Mouse (Mus musculus) liver, embryonic 13.5 days (tissue): ENCODE measurements around the gene Cyfip2. TPM values are rescaled to one million over a fixed set of nuclear protein-coding genes. Genes with fewer than 3 reads are reported as not detected.

ENCODE experiments used
- ATAC-seq: fragments of 200-750 bp; cut with Nextera tagmentation; 2 replicates; pipeline ENCODE4 v1.8.0; 2017; ENCODE audit warnings: low read depth, mild to moderate bottlenecking, moderate number of reproducible peaks, moderate library complexity
- DNase-seq: peaks from one replicate; pipeline ENCODE4 v3.0.0; 2022
- H3K27ac ChIP-seq: fragments of 300-500 bp; sonication (generic); 2 replicates; pipeline ENCODE4 v1.5.1; 2015; ENCODE audit warnings: moderate library complexity, mild to moderate bottlenecking, inconsistent platforms
- H3K27me3 ChIP-seq: fragments of 300-500 bp; sonication (generic); 2 replicates; pipeline ENCODE4 v1.6.1; 2015; ENCODE audit warnings: mild to moderate bottlenecking, inconsistent platforms
- H3K36me3 ChIP-seq: fragments of 300-500 bp; sonication (generic); 2 replicates; pipeline ENCODE4 v1.6.1; 2015; ENCODE audit warnings: mild to moderate bottlenecking, inconsistent platforms
- H3K4me1 ChIP-seq: fragments of 300-500 bp; sonication (generic); replicated peaks from 2 replicates; pipeline ENCODE4 v1.6.1; 2015; ENCODE audit warnings: inconsistent platforms
- H3K4me2 ChIP-seq: fragments of 300-500 bp; sonication (generic); 2 replicates; pipeline ENCODE4 v1.6.1; 2015; ENCODE audit warnings: inconsistent platforms, mild to moderate bottlenecking, moderate library complexity
- H3K4me3 ChIP-seq: fragments of 300-500 bp; sonication (generic); replicated peaks from 2 replicates; pipeline ENCODE4 v1.5.1; 2015; ENCODE audit warnings: mild to moderate bottlenecking, inconsistent platforms
- H3K9ac ChIP-seq: fragments of 300-500 bp; sonication (generic); 2 replicates; pipeline ENCODE4 v1.6.1; 2015; ENCODE audit warnings: mild to moderate bottlenecking, inconsistent platforms
- H3K9me3 ChIP-seq: fragments of 300-500 bp; sonication (generic); replicated peaks from 2 replicates; pipeline ENCODE4 v1.6.1; 2016; ENCODE audit warnings: inconsistent platforms
- WGBS: fragments of 180-500 bp; shearing (Covaris S2); methylation state at CpG from one replicate; pipeline ENCODE4 v1.1.7; 2015; ENCODE audit not compliant: insufficient replicate concordance; 5-methylcytosine and 5-hydroxymethylcytosine counted together
- polyA plus RNA-seq: library from polyadenylated mRNA; unstranded; fragments of >200 nt; fragmentation: Nextera tagmentation; extraction: Ambion mirVana; gene quantifications from 2 replicates; pipeline ENCODE4 v1.2.1, GENCODE M21; 2015

Cyfip2 gene
- polyA plus RNA-seq, 1 experiment from 2014 or later = 2.8 TPM

DNA sequence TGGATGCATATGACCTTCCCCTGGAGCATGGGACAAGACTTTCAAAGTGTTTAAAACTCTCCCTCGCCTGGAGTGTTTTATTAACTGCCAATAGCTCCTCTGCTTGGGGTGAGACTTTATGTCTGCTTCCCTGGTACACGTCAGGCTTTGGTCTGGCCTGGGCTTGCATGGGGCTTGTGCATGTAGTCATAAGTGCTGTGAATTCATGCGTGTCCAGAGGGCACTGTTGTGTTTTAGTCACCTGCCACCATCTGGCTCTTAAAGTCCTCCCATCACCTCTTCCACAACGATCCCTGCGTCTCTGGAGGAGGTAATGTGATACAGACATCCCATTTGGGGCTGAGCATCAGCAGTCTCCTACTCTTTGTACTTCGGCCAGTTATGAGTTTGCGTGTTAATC, 8.9 kb upstream of the Cyfip2 start:
- H3K36me3 ChIP-seq = no peaks in the 10 kb centered on the region
- no peak for ATAC-seq
- no peak overlapping the region for H3K4me3 ChIP-seq
- WGBS = 60% methylated on average over 7 of the region's 7 CpGs
- H3K4me1 ChIP-seq = no peaks in the 10 kb centered on the region
- H3K27me3 ChIP-seq = no peaks in the 10 kb centered on the region
- no peak for DNase-seq
- H3K27ac ChIP-seq = no peak overlapping the region
- H3K9ac ChIP-seq = no peak overlapping the region
- no peak overlapping the region for H3K4me2 ChIP-seq
- H3K9me3 ChIP-seq = no peaks in the 10 kb centered on the region

DNA sequence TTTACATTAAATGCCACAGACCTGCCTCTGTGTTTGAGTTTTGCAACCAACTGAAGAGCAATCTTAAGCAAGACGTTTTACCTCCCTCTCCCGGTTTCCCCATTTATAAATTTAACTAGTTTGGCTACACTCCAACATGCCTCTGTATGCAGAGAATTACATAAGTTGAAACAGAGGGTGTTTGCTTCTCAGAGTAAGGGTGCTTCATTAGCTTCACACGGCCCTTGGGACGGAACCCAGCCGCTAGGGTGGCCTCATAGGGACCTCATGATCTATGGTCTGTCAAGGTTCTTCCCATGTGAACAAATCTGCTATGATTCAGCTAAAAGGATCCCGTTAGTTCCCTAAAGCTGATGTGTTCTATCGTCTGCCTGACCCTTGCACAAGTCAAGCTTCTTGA, 1.9 kb upstream of the Cyfip2 start:
- Histone ChIP-seq H3K4me3 (no peak overlapping the region), H3K27me3 (peaks cover 30% of the 10 kb centered on the region), H3K4me1 (peaks cover 23% of the 10 kb centered on the region), H3K36me3 (no peaks in the 10 kb centered on the region), H3K9ac (no peak overlapping the region), H3K9me3 (no peaks in the 10 kb centered on the region), H3K27ac (no peak overlapping the region), H3K4me2 (no peak overlapping the region)
- DNase-seq (no peak), ATAC-seq (no peak)
- 29% methylated on average over 7 of the region's 7 CpGs for WGBS

DNA sequence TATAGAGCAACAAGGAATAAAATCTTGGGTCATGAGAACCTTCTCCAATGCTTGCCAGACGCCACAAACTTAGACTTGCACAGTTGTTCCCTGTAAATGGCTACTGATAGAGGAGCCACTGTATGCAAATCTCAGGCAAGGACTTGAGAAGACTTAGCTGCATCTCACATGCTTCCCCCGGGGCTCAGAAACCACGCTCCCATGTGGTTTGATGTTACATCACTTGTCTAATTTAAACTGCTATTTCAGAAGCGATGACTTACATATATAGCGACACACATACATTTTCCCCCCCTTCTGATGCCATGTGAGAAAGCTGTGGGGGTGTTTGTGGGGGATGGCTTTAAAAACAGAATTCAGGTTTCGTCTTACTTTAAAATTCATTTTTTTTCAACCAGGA, 1.2 kb upstream of the Cyfip2 start:
- no peaks in the 10 kb centered on the region for H3K9me3 ChIP-seq
- no peak overlapping the region for H3K4me2 ChIP-seq
- H3K9ac ChIP-seq = no peak overlapping the region
- no peaks in the 10 kb centered on the region for H3K36me3 ChIP-seq
- no peak overlapping the region for H3K27ac ChIP-seq
- DNase-seq = no peak
- WGBS = 55% methylated on average over 6 of the region's 6 CpGs
- H3K4me1 ChIP-seq = peaks cover 23% of the 10 kb centered on the region
- H3K4me3 ChIP-seq = no peak overlapping the region
- peaks cover 30% of the 10 kb centered on the region for H3K27me3 ChIP-seq
- no peak for ATAC-seq

DNA sequence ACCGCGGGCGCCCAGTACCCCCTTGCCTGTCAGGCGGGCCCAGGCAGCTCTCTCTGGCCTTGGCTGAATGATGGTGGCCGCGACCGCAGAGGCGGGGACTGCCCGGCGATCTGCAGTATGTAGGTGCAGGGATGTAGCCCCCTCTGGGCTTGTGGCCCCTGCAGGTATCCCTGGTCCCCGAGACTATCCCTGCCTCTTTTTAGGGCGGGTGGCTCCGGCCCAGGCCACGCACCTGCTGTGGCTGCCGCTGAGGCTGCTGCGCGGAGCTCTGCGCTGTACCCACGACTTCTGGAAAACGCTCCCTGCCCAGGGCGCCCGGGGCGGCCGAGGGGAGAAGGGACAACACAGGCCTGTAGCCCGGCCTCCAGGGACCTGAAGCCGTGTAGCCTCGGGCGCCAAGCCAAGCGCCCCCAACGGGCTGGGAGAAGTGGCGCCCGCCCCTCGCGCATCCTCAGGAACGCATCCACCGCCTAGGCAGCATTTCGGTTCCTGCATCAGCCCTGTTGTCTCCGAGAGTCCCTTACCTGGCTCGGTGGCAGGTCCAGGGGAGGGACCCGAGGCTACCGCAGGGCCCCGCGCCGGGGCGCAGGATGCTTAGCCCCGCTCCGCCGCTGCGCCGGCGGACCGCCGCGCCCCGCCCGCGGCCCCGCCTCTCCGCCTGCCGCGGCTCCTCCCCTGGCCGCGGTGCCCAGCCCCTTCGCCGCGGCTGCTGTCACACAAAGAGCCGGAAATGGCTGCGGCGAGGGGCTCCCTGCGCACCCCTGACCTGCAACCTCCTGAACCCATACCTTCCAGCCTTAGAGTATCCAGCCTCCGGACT, 746 bp downstream of the Cyfip2 start:
- H3K9ac ChIP-seq = peak overlapping the region; percentile 74
- H3K9me3 ChIP-seq = no peaks in the 10 kb centered on the region
- DNase-seq (peak; percentile 29), ATAC-seq (peak; percentile 85)
- under 1% methylated on average over 71 of the region's 71 CpGs for WGBS
- no peaks in the 10 kb centered on the region for H3K36me3 ChIP-seq
- H3K4me1 ChIP-seq = peaks cover 32% of the 10 kb centered on the region
- peak overlapping the region; percentile 70 for H3K4me3 ChIP-seq
- H3K4me2 ChIP-seq = peak overlapping the region; percentile 96
- peak overlapping the region; percentile 32 for H3K27ac ChIP-seq
- peaks cover 30% of the 10 kb centered on the region for H3K27me3 ChIP-seq

DNA sequence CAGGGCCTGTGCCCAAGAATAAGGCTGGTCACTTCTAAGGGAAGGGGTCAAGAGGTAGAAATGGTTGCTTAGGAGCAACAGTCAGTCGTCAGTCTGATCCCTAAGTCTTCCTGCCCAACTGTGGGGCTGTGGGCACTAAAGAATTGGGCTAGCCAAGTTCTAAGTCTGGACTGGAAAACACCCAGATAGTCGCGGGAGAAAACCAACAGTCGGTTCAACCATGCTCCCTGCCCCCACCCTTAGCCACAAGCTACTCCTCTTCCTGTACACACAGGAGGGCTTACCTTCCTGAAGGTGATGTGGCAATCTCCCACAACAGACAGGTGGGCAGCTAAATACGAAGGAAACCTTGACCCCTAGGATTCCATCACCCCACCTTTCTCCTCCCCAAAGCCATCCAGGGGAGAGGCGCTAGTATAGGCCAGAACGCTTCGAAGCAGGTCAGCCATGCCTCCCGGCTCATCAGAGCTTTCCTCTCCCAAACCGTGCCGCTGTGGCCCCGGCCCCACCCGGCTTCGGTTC, 1.4 kb downstream of the Cyfip2 start:
- peak; percentile 2; the same call in 1 of the 2 replicates for ATAC-seq
- peak overlapping the region; percentile 96 for H3K4me2 ChIP-seq
- H3K27ac ChIP-seq = peak overlapping the region; percentile 32
- peaks cover 32% of the 10 kb centered on the region for H3K4me1 ChIP-seq
- 6% methylated on average over 14 of the region's 14 CpGs for WGBS
- H3K9ac ChIP-seq = peak overlapping the region; percentile 74
- H3K9me3 ChIP-seq = no peaks in the 10 kb centered on the region
- no peaks in the 10 kb centered on the region for H3K36me3 ChIP-seq
- peaks cover 30% of the 10 kb centered on the region for H3K27me3 ChIP-seq
- H3K4me3 ChIP-seq = peak overlapping the region; percentile 70
- DNase-seq = no peak

DNA sequence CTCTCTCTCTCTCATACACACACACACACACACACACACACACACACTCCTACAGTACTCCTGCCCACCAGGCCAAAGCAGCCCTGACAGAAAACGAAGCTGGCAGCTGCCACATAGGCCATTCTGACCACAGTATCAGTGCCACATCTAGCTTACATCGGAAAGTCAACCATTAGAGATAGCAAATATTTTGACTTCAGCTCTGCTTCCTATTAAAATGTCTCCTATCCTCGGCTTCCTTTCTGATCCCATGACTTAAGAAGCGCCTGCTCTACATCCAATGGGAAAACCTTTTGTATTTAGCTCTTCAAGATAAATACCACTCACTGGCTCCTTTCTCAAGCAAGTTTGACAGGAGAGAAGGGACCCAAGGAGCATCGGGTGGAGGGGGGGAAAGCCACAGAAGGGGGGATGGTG, 2.0 kb downstream of the Cyfip2 start:
- no peak for DNase-seq
- no peak for ATAC-seq
- H3K9ac ChIP-seq = no peak overlapping the region
- H3K4me3 ChIP-seq = peak overlapping the region; percentile 70; the same call in 1 of the 2 replicates
- H3K36me3 ChIP-seq = no peaks in the 10 kb centered on the region
- no peaks in the 10 kb centered on the region for H3K9me3 ChIP-seq
- no peak overlapping the region for H3K27ac ChIP-seq
- peaks cover 30% of the 10 kb centered on the region for H3K27me3 ChIP-seq
- 48% methylated on average over 5 of the region's 5 CpGs for WGBS
- peak overlapping the region; percentile 96 for H3K4me2 ChIP-seq
- peaks cover 32% of the 10 kb centered on the region for H3K4me1 ChIP-seq

DNA sequence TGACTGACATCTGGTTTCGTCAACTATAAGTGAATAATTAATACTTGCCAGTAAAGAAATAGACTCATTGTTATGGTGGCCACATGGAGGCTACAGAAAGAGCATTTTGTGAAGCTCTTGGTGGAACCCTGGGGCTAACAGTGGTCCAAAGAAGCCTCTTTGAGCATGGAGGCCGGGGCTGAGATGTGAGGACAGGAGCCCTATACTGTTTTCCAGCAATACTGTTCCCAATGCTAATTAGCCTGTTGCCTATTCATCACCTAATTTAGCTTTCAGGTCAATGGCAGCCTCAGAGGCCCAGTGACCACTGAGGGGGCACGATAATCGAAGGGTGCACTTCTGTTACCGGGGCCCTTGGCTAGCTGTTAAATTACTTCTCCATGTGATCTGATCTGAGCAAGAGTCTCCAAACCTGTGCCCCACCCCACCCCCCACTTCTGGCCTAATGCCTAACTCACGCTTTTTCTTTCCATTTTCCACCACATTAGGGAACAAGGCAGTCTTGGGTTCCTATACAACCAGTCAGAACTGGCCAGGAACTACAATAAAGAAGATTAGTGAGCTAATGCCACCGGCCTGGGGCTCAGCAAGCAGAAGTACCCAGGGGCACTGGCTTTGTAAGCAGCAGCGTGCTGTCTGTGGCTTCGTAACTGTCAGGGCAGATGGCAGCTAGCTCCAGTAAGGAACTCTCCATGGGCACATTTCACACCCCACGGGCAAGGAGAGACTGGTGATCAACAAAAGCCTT, 2.7 kb downstream of the Cyfip2 start:
- DNase-seq (no peak), ATAC-seq (no peak)
- peaks cover 29% of the 10 kb centered on the region for H3K27me3 ChIP-seq
- no peaks in the 10 kb centered on the region for H3K9me3 ChIP-seq
- H3K4me1 ChIP-seq = peaks cover 32% of the 10 kb centered on the region
- no peak overlapping the region for H3K9ac ChIP-seq
- H3K4me3 ChIP-seq = no peak overlapping the region
- H3K4me2 ChIP-seq = peak overlapping the region; percentile 96; the same call in 1 of the 2 replicates
- H3K27ac ChIP-seq = no peak overlapping the region
- H3K36me3 ChIP-seq = no peaks in the 10 kb centered on the region
- 58% methylated on average over 10 of the region's 10 CpGs for WGBS

DNA sequence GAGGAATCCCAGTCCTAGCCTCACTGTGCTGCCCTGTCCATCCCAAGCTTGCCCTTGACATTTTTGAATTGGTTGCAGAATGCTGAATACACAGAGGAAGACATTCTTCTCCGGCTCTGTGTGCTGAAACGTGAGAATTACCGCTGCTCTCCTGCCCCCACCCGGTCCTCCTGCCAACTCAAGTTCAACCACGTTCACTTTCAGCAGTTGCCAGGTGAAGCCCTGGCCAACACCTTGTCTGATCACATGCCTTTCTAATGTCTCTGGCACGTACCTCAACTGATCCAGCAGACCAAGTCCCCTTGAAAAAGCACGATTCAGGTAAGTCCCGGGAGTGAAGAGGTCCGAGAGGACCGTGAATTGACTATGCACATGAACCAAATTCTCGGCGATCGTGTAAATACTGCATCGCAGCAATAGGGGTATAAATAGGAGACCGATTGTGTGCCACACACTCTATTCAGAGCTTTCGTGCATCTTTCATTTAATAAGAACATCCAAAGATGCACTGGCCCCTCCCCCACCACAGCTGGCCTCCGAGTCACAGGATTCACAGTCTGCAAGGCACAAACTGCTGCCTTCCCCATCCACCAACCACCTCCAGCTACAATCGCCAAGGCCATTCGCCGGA, 3.4 kb downstream of the Cyfip2 start:
- Histone ChIP-seq H3K27me3 (peaks cover 25% of the 10 kb centered on the region), H3K4me2 (no peak overlapping the region), H3K36me3 (no peaks in the 10 kb centered on the region), H3K4me3 (no peak overlapping the region), H3K9ac (no peak overlapping the region), H3K4me1 (peaks cover 32% of the 10 kb centered on the region), H3K9me3 (no peaks in the 10 kb centered on the region), H3K27ac (no peak overlapping the region)
- DNase-seq (no peak), ATAC-seq (no peak)
- WGBS = 82% methylated on average over 20 of the region's 20 CpGs

DNA sequence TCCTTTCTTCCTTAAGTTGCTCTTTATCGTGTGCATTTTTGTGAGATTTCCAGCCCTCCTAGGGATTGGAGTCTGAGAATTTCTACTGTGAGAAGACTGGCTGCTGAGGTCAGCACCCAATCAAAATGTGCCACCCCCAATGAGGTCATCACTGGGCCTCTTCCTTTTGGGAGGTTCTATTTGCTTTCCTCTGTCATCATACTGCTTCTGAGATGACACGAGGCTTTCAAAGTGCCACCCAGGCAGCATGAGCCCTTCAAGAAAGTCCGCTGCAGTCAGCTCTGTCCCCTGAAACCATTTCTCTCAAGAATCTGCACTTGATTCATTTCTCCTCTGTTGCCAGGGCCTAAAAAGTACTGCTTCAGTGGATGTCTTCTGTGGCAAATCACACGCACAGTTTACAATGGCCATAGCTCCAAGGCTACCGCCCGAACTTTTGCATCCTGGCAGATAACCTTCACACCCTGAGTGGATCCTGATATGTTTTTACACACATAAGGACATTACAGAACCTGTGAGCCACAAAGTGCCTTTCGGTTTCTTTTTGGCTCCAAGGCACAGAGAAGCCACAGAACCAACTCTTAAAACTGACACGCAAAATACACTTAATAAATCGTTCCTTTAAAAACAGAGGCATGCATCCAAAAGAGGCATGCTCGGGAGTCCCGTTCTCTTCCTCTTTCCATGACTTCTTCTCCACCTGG, 4.2 kb downstream of the Cyfip2 start:
- WGBS = 73% methylated on average over 11 of the region's 11 CpGs
- no peak for DNase-seq
- no peak overlapping the region for H3K4me2 ChIP-seq

DNA sequence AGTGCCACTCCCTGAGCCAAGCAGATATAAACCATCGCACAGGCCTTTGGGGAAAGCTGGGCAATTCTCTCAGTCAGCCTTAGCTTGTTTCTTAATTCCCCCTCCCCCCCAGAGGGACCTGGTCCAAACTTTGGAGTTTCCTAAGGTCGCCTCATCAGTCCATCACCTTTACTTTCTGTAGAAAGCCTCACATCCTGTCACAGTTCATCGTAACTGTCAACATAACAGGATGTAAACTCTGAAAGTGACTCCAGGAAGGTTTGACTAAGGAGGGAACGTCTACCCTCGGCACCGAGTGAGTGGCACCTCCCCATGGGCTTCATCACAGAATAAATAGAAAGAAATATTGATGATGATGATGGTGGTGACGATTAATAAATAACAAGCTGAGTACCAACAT, 4.9 kb downstream of the Cyfip2 start:
- H3K27me3 ChIP-seq = peaks cover 25% of the 10 kb centered on the region

More for the DNA sequence above, 4.2 kb downstream of the Cyfip2 start:
- no peak for ATAC-seq
- Histone ChIP-seq H3K27ac (no peak overlapping the region), H3K36me3 (no peaks in the 10 kb centered on the region), H3K9me3 (no peaks in the 10 kb centered on the region), H3K4me1 (peaks cover 32% of the 10 kb centered on the region), H3K27me3 (peaks cover 25% of the 10 kb centered on the region), H3K9ac (no peak overlapping the region), H3K4me3 (no peak overlapping the region)

More for the DNA sequence above, 4.9 kb downstream of the Cyfip2 start:
- ATAC-seq (no peak), DNase-seq (no peak)
- WGBS = 71% methylated on average over 7 of the region's 7 CpGs
- Histone ChIP-seq H3K27ac (no peak overlapping the region), H3K4me2 (no peak overlapping the region), H3K9me3 (no peaks in the 10 kb centered on the region), H3K4me3 (no peak overlapping the region), H3K4me1 (peaks cover 30% of the 10 kb centered on the region), H3K9ac (no peak overlapping the region), H3K36me3 (no peaks in the 10 kb centered on the region)
